Mouse (Mus musculus) CH12.LX (cell line): Measurements from ENCODE around the gene Pla2g1b.

Source experiments
- CHD2 ChIP-seq: IDR thresholded peaks from 2 replicates; pipeline ENCODE4 v1.6.1; 2011; ENCODE audit warnings: low read length, improper control_type of control experiment
- CTCF ChIP-seq, 2 experiments: IDR thresholded peaks in 1 of 2; conservative IDR thresholded peaks in 1 of 2; 2 replicates each; pipeline ENCODE4 v1.5.1; 2011 to 2012; ENCODE audit warnings: low read depth in 2 of 2, low read length in 2 of 2, improper control_type of control experiment in 1 of 2, inconsistent platforms in 1 of 2, mild to moderate bottlenecking in 1 of 2, moderate library complexity in 1 of 2
- IRF4 ChIP-seq: IDR thresholded peaks from 2 replicates; pipeline ENCODE4 v1.6.1; 2014; ENCODE audit warnings: low read depth, mild to moderate bottlenecking, inconsistent platforms, low read length, improper control_type of control experiment
- MXI1 ChIP-seq: IDR thresholded peaks from 2 replicates; pipeline ENCODE4 v1.6.1; 2011; ENCODE audit warnings: mild to moderate bottlenecking, low read depth, low read length, improper control_type of control experiment
- USF1 ChIP-seq: IDR thresholded peaks from 2 replicates; pipeline ENCODE4 v1.6.1; 2014; ENCODE audit warnings: low read depth, mild to moderate bottlenecking, inconsistent platforms, low read length, improper control_type of control experiment
- ZC3H11A ChIP-seq: IDR thresholded peaks from 2 replicates; pipeline ENCODE4 v1.6.1; 2012; ENCODE audit warnings: low read depth, mild to moderate bottlenecking, inconsistent platforms, low read length, improper control_type of control experiment
- ZKSCAN1 ChIP-seq: IDR thresholded peaks from 2 replicates; pipeline ENCODE4 v1.6.1; 2012; ENCODE audit warnings: low read depth, inconsistent platforms, low read length, improper control_type of control experiment, borderline replicate concordance

GRCm38 (mm10) chr5:115507267-115507980, 41.4 kb downstream of the Pla2g1b start:
- TF ChIP-seq USF1 (no peak), CTCF (conservative IDR thresholded peaks at IDR 0.05 in 1 of 2, IDR thresholded peaks at IDR 0.05 in 1 of 2; ENCODE audit: low read depth in 2 of 2, low read length in 2 of 2) (no peak), IRF4 (no peak), ZKSCAN1 (no peak), CHD2 (no peak), MXI1 (no peak), ZC3H11A (no peak)
